Mouse (Mus musculus): ENCODE data around the gene Nfib. TPM values are rescaled to one million over a fixed set of nuclear protein-coding genes. Genes with fewer than 3 reads are reported as not detected.

The Nfib gene
- polyA plus RNA-seq, 1 experiment from 2014 or later = 58.4 TPM

- 65% methylated on average over 2 of the region's 2 CpGs for WGBS
- H3K4me2 ChIP-seq (replicated peaks) = no peak overlapping the region
Measured at GRCm38 (mm10) chr4:82706012-82706411, 462 bp upstream of the Nfib start.

GRCm38 (mm10) chr4:82704079-82704830 lies 1.3 kb downstream of the Nfib start:
- ATAC-seq = peak; percentile 42
- WGBS = 47% methylated on average over 19 of the region's 19 CpGs
- Histone ChIP-seq H3K4me2 (replicated peaks) (peak overlapping the region; percentile 40), H3K4me1 (replicated peaks) (peaks cover 32% of the 10 kb centered on the region), H3K27ac (peak overlapping the region; percentile 72), H3K4me3 (replicated peaks) (peak overlapping the region; percentile 20), H3K36me3 (no peaks in the 10 kb centered on the region), H3K9me3 (no peaks in the 10 kb centered on the region), H3K9ac (replicated peaks) (0 out of 2 replicates have a peak overlapping the region, but pooled peaks have one; percentile 3), H3K27me3 (no peaks in the 10 kb centered on the region)

More at GRCm38 (mm10) chr4:82706012-82706411, 462 bp upstream of the Nfib start:
- Histone ChIP-seq H3K27me3 (no peaks in the 10 kb centered on the region), H3K27ac (peak overlapping the region; percentile 72), H3K9ac (replicated peaks) (no peak overlapping the region), H3K4me3 (replicated peaks) (no peak overlapping the region), H3K4me1 (replicated peaks) (peaks cover 36% of the 10 kb centered on the region), H3K9me3 (no peaks in the 10 kb centered on the region), H3K36me3 (no peaks in the 10 kb centered on the region)
- ATAC-seq = no peak

DNA sequence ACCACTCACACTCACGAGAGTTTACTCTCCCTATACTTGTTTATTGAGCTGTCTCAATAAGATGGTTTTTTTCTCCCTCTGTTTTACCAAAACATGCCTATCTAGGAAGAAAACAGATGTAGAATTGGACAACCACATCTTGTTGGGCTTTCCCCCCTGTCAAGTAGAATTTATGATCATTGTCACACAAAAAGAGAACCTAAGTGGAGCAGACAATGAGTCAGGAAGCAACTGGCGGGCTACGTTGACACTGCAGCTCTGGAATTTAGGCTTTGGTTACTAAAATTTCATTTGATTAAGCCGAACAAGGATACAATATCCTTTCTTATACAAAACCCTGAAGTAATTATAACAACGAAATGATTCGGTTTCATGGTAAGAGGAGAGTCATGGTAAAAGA lies 2.7 kb downstream of the Nfib start:
- no peak for ATAC-seq
- Histone ChIP-seq H3K4me2 (replicated peaks) (no peak overlapping the region), H3K4me1 (replicated peaks) (peaks cover 30% of the 10 kb centered on the region), H3K9me3 (no peaks in the 10 kb centered on the region), H3K27me3 (no peaks in the 10 kb centered on the region), H3K36me3 (no peaks in the 10 kb centered on the region), H3K9ac (replicated peaks) (no peak overlapping the region), H3K27ac (no peak overlapping the region; the same call in 1 of the 2 replicates), H3K4me3 (replicated peaks) (no peak overlapping the region)
- 77% methylated on average over 6 of the region's 6 CpGs for WGBS

DNA sequence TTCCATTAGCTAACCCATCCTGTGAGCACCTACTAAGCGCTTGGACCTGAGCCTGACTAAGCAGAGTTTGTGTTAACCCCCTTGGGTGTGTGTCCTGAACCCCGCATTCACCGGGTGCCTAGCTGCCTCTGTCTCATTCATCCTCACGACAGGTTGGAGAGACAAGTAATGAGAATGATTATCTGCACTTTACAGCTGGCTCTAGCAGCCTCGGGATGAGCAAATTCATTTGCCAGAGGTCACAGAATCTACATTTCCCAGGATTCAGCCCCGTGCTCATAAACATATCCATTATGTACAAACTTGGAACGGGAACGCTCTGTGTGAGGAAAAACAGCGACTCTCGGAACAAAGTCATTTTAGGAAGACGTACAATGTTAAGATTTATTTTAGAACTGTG lies 6.0 kb downstream of the Nfib start:
- H3K36me3 ChIP-seq = no peaks in the 10 kb centered on the region
- no peaks in the 10 kb centered on the region for H3K27me3 ChIP-seq
- no peaks in the 10 kb centered on the region for H3K9me3 ChIP-seq
- WGBS = 74% methylated on average over 11 of the region's 11 CpGs
- peak; percentile 41 for ATAC-seq
- no peak overlapping the region for H3K4me2 ChIP-seq (replicated peaks)
- no peak overlapping the region for H3K4me3 ChIP-seq (replicated peaks)
- peak overlapping the region; percentile 51 for H3K27ac ChIP-seq
- no peak overlapping the region for H3K9ac ChIP-seq (replicated peaks)
- H3K4me1 ChIP-seq (replicated peaks) = peaks cover 14% of the 10 kb centered on the region

- no peak overlapping the region for H3K27ac ChIP-seq
- H3K9ac ChIP-seq (replicated peaks) = no peak overlapping the region
- no peaks in the 10 kb centered on the region for H3K36me3 ChIP-seq
- H3K4me2 ChIP-seq (replicated peaks) = no peak overlapping the region
- H3K4me3 ChIP-seq (replicated peaks) = no peak overlapping the region
- H3K4me1 ChIP-seq (replicated peaks) = peaks cover 5% of the 10 kb centered on the region
- no peak for ATAC-seq
- H3K9me3 ChIP-seq = no peaks in the 10 kb centered on the region
- 91% methylated on average over 12 of the region's 12 CpGs for WGBS
- no peaks in the 10 kb centered on the region for H3K27me3 ChIP-seq
Measured at GRCm38 (mm10) chr4:82698616-82699015, 6.9 kb downstream of the Nfib start.

- no peaks in the 10 kb centered on the region for H3K36me3 ChIP-seq
- no peak for ATAC-seq
- H3K4me1 ChIP-seq (replicated peaks) = peaks cover 14% of the 10 kb centered on the region
- H3K9ac ChIP-seq (replicated peaks) = no peak overlapping the region
- no peak overlapping the region for H3K27ac ChIP-seq
- no peaks in the 10 kb centered on the region for H3K9me3 ChIP-seq
- no peaks in the 10 kb centered on the region for H3K27me3 ChIP-seq
- WGBS = 66% methylated on average over 6 of the region's 6 CpGs
- no peak overlapping the region for H3K4me3 ChIP-seq (replicated peaks)
- no peak overlapping the region for H3K4me2 ChIP-seq (replicated peaks)
Measured at GRCm38 (mm10) chr4:82697151-82697550, 8.4 kb downstream of the Nfib start.

DNA sequence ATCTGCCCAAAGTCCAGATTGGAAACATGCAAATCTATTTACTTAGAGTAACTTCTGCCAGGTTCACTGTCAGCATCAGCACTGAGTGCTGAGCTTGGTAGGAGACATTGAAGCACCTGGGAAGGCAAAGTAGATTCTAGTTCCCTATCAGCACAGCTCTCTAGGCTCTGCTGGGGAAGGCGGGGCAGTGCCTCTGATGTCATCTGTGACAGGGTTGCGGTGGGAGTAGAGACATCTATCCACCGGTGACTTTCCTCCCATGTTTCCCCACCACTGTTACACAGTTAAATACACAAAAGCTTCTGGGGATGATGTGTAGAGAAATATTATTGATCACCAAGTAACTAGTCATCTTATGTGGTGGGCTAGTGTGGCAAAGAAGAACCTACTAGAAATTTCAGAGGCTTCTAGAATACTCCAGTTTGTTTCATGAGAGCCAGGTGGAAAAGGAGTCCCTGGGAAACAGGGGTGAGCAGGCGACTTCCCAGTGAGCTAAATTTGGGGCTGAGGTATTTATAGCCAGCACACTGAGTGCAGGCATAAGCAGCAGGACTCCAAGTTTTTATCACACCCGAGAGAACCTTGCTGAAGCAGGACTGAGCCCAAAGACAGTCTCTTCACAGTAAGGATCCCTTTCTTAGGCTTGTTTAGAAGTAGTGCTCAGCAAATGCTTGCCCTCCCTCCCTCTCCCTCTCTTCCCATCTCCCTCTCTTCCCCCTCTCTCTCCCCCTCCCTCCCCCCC lies 9.6 kb downstream of the Nfib start:
- no peak for ATAC-seq
- no peaks in the 10 kb centered on the region for H3K27me3 ChIP-seq
- no peak overlapping the region for H3K4me2 ChIP-seq (replicated peaks)
- WGBS = 82% methylated on average over 5 of the region's 5 CpGs
- peaks cover 23% of the 10 kb centered on the region for H3K4me1 ChIP-seq (replicated peaks)
- no peak overlapping the region for H3K9ac ChIP-seq (replicated peaks)
- H3K9me3 ChIP-seq = no peaks in the 10 kb centered on the region
- no peak overlapping the region for H3K4me3 ChIP-seq (replicated peaks)
- H3K36me3 ChIP-seq = no peaks in the 10 kb centered on the region
- no peak overlapping the region for H3K27ac ChIP-seq

DNA sequence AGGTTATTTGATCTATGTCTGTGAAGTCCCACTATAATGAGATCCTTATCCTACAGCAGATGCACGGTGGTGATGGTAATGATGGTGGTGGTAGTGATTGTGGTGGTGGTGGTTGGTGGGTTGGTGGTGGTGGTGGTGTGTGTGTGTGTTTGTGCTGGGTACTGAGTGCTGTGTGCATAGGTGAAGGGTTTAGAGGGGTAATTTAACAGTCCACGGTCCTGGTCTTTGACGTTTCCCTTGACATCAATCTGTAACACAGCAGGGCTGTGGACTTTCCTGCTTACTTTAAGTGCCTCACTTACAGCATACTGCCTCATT lies 13.6 kb downstream of the Nfib start:
- Histone ChIP-seq H3K9ac (replicated peaks) (no peak overlapping the region), H3K27me3 (no peaks in the 10 kb centered on the region), H3K4me2 (replicated peaks) (no peak overlapping the region), H3K9me3 (no peaks in the 10 kb centered on the region), H3K36me3 (no peaks in the 10 kb centered on the region), H3K4me1 (replicated peaks) (peaks cover 26% of the 10 kb centered on the region), H3K27ac (peak overlapping the region; percentile 61), H3K4me3 (replicated peaks) (no peak overlapping the region)
- 54% methylated on average over 3 of the region's 3 CpGs for WGBS
- ATAC-seq = 0 out of 2 replicates have a peak, but pooled peaks have one; percentile 15

- H3K4me3 ChIP-seq (replicated peaks) = no peak overlapping the region
- 36% methylated on average over 4 of the region's 4 CpGs for WGBS
- H3K4me2 ChIP-seq (replicated peaks) = no peak overlapping the region
- ATAC-seq = peak; percentile 55
- no peaks in the 10 kb centered on the region for H3K36me3 ChIP-seq
- peak overlapping the region; percentile 61 for H3K27ac ChIP-seq
- no peak overlapping the region for H3K9ac ChIP-seq (replicated peaks)
- H3K9me3 ChIP-seq = no peaks in the 10 kb centered on the region
- peaks cover 26% of the 10 kb centered on the region for H3K4me1 ChIP-seq (replicated peaks)
- no peaks in the 10 kb centered on the region for H3K27me3 ChIP-seq
Measured at GRCm38 (mm10) chr4:82691126-82692008, 14.2 kb downstream of the Nfib start.

DNA sequence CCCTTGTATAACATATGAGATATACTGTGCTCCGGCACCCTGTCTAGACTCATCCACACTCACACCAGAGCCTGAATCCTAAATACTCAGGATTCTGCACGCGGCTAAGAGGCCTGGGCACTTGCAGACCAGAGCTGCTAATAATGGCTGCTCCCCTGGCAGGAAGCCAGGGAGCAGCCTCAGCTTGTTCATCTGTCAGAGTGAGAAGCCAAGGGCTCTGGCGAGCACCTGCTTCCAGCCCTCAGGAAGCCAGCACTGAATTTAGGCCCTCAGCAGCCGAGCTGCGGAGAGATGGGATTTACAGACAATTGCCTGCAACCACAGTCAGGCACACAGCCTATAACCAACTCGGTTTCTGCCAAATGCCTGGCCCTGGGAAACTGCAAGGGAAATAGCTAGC lies 15.3 kb downstream of the Nfib start:
- no peak overlapping the region for H3K9ac ChIP-seq (replicated peaks)
- H3K9me3 ChIP-seq = no peaks in the 10 kb centered on the region
- H3K27ac ChIP-seq = peak overlapping the region; percentile 85
- no peaks in the 10 kb centered on the region for H3K27me3 ChIP-seq
- H3K36me3 ChIP-seq = no peaks in the 10 kb centered on the region
- WGBS = 33% methylated on average over 7 of the region's 7 CpGs
- H3K4me2 ChIP-seq (replicated peaks) = no peak overlapping the region
- no peak overlapping the region for H3K4me3 ChIP-seq (replicated peaks)
- peak; percentile 86 for ATAC-seq
- peaks cover 26% of the 10 kb centered on the region for H3K4me1 ChIP-seq (replicated peaks)

GRCm38 (mm10) chr4:82686037-82686436 lies 19.5 kb downstream of the Nfib start:
- no peak overlapping the region for H3K27ac ChIP-seq
- H3K4me1 ChIP-seq (replicated peaks) = peaks cover 6% of the 10 kb centered on the region; the same call in 1 of the 2 replicates
- no peaks in the 10 kb centered on the region for H3K27me3 ChIP-seq
- no peaks in the 10 kb centered on the region for H3K36me3 ChIP-seq
- H3K4me2 ChIP-seq (replicated peaks) = no peak overlapping the region
- WGBS = 95% methylated on average over 6 of the region's 6 CpGs
- no peak overlapping the region for H3K9ac ChIP-seq (replicated peaks)
- no peak for ATAC-seq
- H3K9me3 ChIP-seq = no peaks in the 10 kb centered on the region
- H3K4me3 ChIP-seq (replicated peaks) = no peak overlapping the region
